Mouse (Mus musculus) C2C12 (cell line): Measurements from ENCODE around the gene Ptprj.

Experiments used
- CTCF ChIP-seq: IDR thresholded peaks from one replicate; pipeline ENCODE4 v1.5.1; 2011; ENCODE audit not compliant: control insufficient read depth, insufficient read depth, insufficient read length
- FOSL1 ChIP-seq: IDR thresholded peaks from one replicate; pipeline ENCODE4 v1.8.0; 2011; ENCODE audit warnings: mild to moderate bottlenecking, low read length; ENCODE audit not compliant: poor library complexity, insufficient read depth, severe bottlenecking
- MAX ChIP-seq: IDR thresholded peaks from one replicate; pipeline ENCODE4 v1.6.1; 2011; ENCODE audit warnings: mild to moderate bottlenecking, control low read depth

- no peak for TF ChIP-seq FOSL1
- TF ChIP-seq CTCF: no peak
- TF ChIP-seq MAX: no peak
Measured at GRCm38 (mm10) chr2:90526564-90526963, 53.9 kb downstream of the Ptprj start.
